ENCODE assay signal across 9 mouse cellular contexts in genomic region chr1:132794462-132794861, GRCm38 (mm10).
"Had no signal": no experiment of that assay in that cellular context is flagged by ENCODE, and none has a peak within 500 bp of the region (broad histone marks: within the 10 kb centered on the region; RNA-seq: fewer than 3 reads in every experiment).

No protein-coding gene starts in this region.

- ATAC-seq: midbrain, embryonic 16.5 days had no signal

- DNase-seq: lung, adult 18-20 months; lung, embryonic 14.5 days; lung, postnatal 10 days; lung, postnatal 4 days; midbrain, embryonic 14.5 days; thymus, adult 18-20 months; thymus, postnatal 14 days; thymus, postnatal 36 days had no signal
